Mouse (Mus musculus): ENCODE data around the gene Insig2.

Insig2 gene

DNA sequence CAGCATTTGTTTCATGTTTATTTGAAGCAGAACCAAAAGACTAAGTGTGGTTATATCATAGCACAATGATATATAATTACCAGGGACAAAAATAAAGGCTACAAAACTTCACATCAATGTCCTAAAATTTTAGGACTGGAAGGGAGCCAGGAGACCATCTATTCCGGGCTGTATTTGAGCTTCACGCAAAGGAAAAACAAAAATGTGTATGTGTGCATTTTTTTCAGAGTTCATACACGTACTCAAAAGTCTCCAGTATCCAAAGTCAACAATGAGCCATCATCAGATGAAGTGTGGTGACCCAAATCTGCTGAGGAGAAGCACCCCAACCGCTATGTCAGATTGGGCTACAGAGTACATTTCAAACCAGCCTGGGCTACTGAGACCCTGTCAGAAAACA, 8.9 kb downstream of the Insig2 start:
- no peak for DNase-seq

DNA sequence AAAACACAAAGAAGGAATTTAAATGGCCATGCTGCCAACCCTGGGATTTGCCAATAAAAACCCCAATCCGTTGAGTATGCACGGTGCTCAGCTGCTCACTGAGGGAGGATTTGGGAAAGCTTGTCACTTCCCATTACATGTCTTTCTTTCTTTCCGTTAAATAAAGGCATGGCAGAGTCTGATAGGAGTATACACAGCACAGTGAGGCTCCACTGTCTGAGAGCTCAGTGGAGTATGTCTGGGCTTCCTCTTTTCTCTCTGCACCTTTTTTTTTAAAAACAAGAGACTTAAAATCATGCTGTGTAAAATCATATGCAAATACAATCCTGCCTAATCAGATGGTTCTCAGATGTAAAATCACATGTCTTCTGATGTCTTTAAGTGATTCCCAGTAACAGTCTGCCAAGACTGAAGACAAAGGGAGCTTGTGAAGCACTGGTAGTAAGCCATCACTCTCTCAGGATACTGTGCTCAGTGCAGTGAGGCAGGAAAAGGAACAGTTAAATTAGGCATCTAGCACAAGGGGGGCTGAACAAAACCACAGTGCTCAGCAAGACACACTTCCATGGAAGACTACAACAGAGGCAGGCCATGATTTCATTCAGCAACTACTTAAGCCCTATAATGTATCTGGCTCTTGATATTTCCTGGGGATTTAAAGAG, 17.5 kb downstream of the Insig2 start:
- no peak for DNase-seq

DNA sequence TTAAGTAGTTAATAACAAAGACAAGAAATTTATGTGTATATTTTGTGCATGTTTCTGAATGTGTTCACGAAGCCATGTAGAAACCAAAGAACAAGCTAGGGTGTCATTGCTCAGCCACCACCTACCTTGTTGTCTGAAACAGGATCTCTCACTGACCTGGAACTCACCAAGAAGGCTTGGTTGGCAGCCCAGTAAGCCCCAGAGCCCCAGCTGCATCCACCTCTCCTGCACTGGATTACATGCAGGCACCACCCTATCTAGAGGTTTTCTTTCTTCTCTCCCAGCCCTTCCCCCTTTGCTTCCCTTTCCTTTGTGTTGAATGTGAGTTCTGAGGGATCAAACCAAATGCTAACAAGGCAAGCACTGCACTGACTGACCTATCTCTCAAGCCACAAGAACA, 19.2 kb downstream of the Insig2 start:
- no peak for DNase-seq

DNA sequence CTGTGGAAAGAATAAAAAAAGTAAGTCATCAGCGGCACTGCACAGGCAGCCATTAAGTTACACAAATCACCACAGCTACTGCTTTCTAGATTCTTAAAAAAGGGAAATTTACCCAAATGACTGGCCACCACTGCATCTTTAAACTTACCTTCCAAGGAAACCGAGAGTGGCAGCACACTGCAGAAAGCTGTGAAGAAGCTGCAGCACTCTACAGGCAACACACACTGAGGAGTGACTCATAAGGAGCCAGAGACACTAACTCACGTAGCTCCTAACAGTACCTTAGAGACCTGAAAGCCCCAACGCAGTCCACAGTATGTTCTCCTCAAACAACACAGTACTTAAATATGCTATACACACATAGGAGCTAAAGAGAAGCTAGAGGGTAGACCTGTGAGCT, 20.1 kb downstream of the Insig2 start:
- no peak for DNase-seq

DNA sequence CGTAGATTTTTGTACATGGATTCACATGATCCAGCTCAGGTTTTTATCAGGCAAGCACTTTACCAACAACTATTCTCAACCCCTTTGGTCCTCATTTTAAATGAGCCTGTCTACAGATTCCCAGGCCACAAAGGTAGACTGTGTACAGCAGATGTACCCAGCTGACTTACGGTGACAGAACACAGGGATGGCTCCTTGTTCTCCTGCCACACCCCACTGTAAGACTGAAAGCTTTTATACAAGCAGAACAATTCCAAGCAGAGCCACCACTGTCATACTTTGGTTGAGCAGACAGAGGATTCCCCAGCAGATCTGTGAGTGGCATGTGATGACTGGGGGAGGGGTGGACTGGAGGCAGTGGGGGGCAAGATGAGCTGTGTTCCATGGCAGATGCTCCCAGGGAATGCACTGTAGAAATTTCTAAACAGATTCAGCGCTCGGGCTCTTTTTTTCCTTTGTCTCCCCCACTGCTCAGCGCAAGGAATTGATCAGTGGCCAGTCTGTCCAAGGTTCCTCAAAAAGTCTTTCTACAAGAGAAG, 35.6 kb downstream of the Insig2 start:
- DNase-seq, result no peak

DNA sequence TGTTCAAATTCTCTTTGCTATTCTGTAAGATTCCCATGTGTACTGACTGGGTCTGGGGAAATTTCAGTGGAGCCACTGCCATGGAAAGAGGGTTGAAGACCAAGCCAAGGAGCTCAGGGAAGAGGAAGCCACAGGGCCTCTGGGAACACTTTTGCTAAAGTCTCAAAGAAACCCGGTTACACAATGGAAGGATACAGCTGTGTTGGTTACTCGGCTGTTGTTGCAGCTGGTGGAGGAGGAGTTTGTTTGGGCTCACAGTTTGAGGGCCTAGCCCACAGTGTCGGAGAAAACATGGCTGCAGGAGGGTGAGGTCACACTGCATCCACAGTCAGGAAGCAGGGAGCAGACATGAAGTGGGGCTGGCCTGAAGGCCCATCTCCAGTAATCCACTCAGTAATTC, 38.8 kb downstream of the Insig2 start:
- DNase-seq, result no peak

DNA sequence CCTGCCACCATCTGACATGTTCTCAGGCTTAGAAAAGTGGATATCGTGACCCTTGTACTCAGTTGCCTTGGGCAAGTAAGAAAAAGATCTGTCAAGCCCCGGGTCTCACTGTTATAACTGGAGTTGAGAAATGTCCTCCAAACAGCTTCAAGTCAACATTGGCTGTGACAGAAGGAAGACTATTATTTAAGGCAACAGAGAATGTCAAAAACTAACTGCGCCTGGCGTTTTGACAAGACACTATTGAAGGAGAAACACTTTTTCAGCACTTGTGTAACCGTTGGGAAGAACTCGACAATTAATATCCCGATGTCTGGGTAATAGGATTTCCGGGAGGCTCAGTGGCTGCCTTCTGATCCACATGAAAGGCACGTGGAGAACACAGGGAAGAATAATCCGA, 41.5 kb downstream of the Insig2 start:
- DNase-seq, result no peak

DNA sequence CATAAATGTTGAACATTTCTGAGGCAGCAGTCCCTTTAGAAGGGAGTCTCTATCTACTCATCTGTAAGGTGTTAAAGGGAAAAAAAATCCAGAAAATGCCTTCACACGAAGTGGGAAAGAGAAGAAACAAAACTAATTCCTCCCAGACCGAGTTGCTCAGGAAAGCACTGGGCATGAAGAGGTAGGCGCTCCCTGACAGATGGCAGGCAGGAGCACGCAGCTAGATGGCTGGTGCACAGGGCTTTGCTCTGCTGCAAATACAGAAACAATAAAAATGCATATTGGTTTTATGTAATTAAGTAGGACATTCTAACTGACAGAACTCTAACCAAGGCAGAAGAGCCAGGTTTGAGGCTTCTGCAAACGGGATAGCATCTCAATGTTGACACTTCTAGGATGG, 42.0 kb downstream of the Insig2 start:
- DNase-seq, result no peak

DNA sequence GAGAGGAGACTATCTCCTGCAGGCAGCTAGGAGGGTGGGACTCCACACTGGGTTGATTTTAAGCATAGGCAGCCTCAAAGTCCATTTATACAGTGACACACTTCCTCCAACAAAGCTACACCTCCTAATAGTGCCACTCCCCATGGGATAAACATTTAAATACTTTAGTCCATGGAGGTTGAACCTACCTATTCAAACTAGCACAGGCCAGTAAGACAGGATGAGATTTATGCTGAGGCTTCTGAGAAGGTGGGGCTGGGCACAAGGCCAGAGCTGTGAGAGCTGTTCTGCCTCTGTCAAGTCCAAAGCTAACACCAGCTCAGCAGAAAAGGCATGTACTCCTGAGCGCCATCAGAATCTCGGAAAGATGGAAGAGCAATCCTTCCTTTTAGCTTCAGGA, 48.2 kb downstream of the Insig2 start:
- DNase-seq, result no peak

DNA sequence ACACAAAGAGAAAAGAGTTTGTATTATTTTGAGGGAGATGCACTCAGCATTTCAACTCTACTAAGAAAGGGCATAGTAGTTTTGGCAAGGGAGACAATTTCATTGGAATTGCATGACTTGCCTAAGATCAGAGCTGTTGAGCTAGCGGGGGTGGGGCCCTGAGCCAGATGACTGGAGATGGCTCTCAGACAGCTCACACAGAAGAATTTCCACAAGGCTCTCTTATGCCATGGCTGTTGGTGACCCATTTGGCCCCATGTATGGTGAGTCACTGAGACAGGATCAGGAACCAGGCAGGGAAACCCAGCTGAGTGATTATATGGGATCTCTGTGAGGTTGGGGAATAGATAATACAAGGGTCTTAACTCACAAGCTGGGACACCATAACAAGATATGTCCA, 51.9 kb downstream of the Insig2 start:
- DNase-seq, result no peak

DNA sequence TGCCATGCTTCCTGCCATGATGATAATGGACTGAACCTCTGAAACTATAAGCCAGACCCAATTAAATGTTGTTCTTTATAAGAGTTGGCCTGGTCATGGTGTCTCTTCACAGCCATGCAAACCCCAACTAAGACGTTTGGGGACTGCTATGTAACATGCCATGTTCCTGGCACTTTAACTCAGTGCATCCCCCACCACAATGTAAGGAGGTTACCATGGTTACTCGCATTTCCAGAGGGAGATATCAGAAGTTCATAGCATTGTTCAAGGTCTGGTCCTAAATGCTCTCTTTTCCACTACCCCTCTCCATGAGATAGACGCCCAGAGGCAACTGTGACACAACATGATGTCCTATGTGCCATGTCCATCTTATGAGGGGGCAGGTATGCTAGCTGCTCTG, 54.0 kb downstream of the Insig2 start:
- no peak for DNase-seq

DNA sequence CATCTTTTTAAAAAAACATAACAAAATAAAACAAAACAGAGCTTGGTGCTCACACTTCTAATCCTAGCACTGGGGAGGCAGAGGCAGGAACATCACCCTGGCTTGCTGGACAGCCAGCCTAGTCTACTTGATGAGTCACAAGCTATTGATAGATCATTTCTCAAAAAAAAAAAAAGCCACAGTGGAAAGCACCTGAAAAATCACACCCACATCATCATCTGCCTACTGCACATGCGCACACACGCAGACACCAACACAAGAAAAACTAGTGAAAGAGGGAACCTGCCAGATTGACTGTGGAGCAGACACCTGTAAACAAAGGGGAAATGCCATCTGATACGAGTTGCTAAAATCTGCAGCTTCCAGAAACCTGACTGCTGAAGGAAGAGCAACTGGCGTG, 54.9 kb downstream of the Insig2 start:
- no peak for DNase-seq

DNA sequence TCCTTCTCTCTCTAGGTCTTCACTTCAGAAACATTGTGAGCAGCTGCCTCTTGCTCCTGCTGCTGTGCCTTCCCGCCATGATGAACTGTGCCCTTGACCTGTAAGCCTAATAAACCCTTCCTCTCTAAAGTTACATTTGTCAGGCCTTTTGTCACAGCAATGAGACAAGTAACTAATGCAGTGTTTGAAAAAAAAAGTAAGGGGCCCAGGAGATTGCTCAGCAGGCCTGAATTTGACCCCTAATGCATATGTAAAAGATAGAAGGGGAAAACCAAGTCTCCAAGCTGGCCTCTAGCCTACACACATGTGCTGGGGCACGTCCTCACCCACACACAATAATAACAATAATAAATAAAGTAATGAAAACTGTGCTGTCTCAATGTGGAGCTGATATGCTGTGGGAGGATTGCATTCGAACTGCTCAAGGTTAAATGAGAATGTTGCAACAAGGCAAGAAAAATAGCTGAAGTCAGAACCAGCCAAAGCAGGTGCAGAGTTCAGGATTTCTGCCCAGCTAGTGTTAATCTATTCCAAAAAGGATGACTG, 56.4 kb downstream of the Insig2 start:
- DNase-seq, result no peak

DNA sequence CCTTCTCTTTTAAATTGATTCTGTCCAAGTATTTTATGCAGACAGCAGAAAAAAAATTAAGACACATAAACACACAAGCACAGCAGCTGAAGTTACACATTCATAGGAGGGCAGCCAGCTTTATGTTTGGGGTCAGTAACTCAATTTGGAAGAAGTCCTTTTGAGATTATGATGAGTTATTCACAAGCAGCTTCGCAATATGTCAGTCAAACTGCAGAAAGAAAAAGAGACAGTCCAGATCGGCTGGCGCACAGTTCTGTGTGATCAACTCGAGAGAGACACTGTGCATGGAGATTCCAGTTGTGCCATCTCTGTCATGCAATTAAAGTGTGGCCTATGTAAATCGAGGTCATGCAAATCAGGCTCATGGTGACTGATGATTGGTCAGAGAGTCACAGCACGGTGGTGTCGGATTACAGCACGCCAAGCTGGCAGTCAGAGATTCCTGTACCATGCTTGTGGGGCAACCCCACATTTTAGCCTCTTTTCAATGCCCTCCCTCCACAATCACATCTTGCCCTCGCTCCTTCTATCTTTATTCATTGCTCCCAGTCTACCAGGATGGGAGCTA, 72.1 kb downstream of the Insig2 start:
- no peak for DNase-seq

Measured in liver (tissue).